Mouse (Mus musculus) frontal cortex, adult (tissue): Measurements from ENCODE around the gene Spire2.

Source experiments
- ATAC-seq: cut with Nextera tagmentation; 2 replicates; pipeline ENCODE4 v1.9.2; 2017; ENCODE audit warnings: mild to moderate bottlenecking, moderate library complexity, mixed read lengths; ENCODE audit not compliant: low TSS enrichment

The Spire2 gene

GRCm38 (mm10) chr8:123333864-123334263 is 1.4 kb downstream of the Spire2 start:
- no peak for ATAC-seq

GRCm38 (mm10) chr8:123334467-123334866 is 2.0 kb downstream of the Spire2 start:
- ATAC-seq = no peak

- no peak for ATAC-seq
Measured at GRCm38 (mm10) chr8:123337475-123337874, 5.0 kb downstream of the Spire2 start.

GRCm38 (mm10) chr8:123340071-123340470 is 7.6 kb downstream of the Spire2 start:
- no peak for ATAC-seq

- no peak for ATAC-seq
Measured at GRCm38 (mm10) chr8:123341040-123342015, 8.8 kb downstream of the Spire2 start.

GRCm38 (mm10) chr8:123342253-123342652 is 9.7 kb downstream of the Spire2 start:
- ATAC-seq = peak; percentile 78; the same call in 1 of the 2 replicates

GRCm38 (mm10) chr8:123342911-123343310 is 10.4 kb downstream of the Spire2 start:
- ATAC-seq = no peak

- no peak for ATAC-seq
Measured at GRCm38 (mm10) chr8:123343422-123343821, 10.9 kb downstream of the Spire2 start.

GRCm38 (mm10) chr8:123345135-123345534 is 12.6 kb downstream of the Spire2 start:
- no peak for ATAC-seq

GRCm38 (mm10) chr8:123345856-123346255 is 13.3 kb downstream of the Spire2 start:
- no peak for ATAC-seq

GRCm38 (mm10) chr8:123347293-123347692 is 14.8 kb downstream of the Spire2 start:
- no peak for ATAC-seq

- ATAC-seq = no peak
Measured at GRCm38 (mm10) chr8:123348237-123348843, 15.8 kb downstream of the Spire2 start.

GRCm38 (mm10) chr8:123349073-123349472 is 16.6 kb downstream of the Spire2 start:
- ATAC-seq = no peak

GRCm38 (mm10) chr8:123352118-123352517 is 19.6 kb downstream of the Spire2 start:
- no peak for ATAC-seq

GRCm38 (mm10) chr8:123352786-123353185 is 20.3 kb downstream of the Spire2 start:
- ATAC-seq = peak; percentile 87

GRCm38 (mm10) chr8:123353216-123353615 is 20.7 kb downstream of the Spire2 start:
- ATAC-seq = no peak

- ATAC-seq = peak; percentile 74
Measured at GRCm38 (mm10) chr8:123361082-123361739, 28.7 kb downstream of the Spire2 start.

GRCm38 (mm10) chr8:123373403-123374238 is 41.1 kb downstream of the Spire2 start, which contains the start of gene Tcf25:
Gene Tcf25 (plus strand): TSS chr8:123373753.
- ATAC-seq = peak; percentile 92

- ATAC-seq = peak; percentile 54
Measured at GRCm38 (mm10) chr8:123374239-123374578, 41.7 kb downstream of the Spire2 start.

GRCm38 (mm10) chr8:123375701-123376100 is 43.2 kb downstream of the Spire2 start:
- no peak for ATAC-seq

GRCm38 (mm10) chr8:123376106-123376505 is 43.6 kb downstream of the Spire2 start:
- no peak for ATAC-seq
